8 mouse cellular contexts compared by ENCODE assay signal in the genomic region with DNA sequence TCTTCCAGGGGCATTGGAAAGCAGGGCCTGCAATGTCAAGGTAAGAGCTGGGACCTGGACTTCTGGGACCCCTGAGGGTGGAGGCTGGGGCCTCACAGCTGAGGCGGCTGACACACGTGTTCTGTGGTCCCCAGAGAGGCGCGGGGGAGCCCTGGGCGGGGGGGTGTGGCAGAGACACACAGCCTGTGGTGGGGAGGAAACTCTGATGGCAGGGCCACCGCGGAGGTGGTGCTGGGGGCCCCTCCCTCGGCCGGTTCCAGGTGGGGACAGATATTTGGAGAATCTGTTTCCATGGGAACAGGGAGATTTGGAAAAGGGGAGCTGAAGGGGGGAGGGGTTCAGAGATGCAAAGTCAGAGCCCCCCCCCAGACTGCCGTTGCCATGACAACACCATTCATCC. TPM values are rescaled to one million over a fixed set of nuclear protein-coding genes. Genes with fewer than 3 reads are reported as not detected.
DNase-seq lines count a peak whose midpoint lies in the region; ATAC-seq and TF ChIP-seq lines count a peak whose summit lies in the region.

No protein-coding gene starts in this region.

- ATAC-seq in frontal cortex, adult (ENCODE audit: low TSS enrichment): no peak
- 0 out of 2 replicates have a peak, but pooled peaks have one; percentile 30 for ATAC-seq in forebrain, embryonic 12.5 days (ENCODE audit: low FRiP score)

- H3K4me1 ChIP-seq in CH12.LX (ENCODE audit: control insufficient read depth in 1 of 2, insufficient read depth in 2 of 2): peaks cover 6 to 44% of the 10 kb centered on the region in 2 experiments
- peaks cover 34% of the 10 kb centered on the region for H3K4me1 ChIP-seq in forebrain, embryonic 12.5 days
- H3K4me1 ChIP-seq in limb, embryonic 10.5 days: peaks cover 29% of the 10 kb centered on the region
- 0 out of 2 replicates have a peak, but pooled peaks cover 4% of the 10 kb centered on the region for H3K4me1 ChIP-seq in kidney, adult 2 months (ENCODE audit: control insufficient read depth, insufficient read depth, low read length)

- TF ChIP-seq CTCF in CH12.LX (conservative IDR thresholded peaks at IDR 0.05 in 1 of 2, IDR thresholded peaks at IDR 0.05 in 1 of 2; ENCODE audit: low read depth in 2 of 2, low read length in 2 of 2): no peak
- TF ChIP-seq CTCF in kidney, adult 2 months (conservative IDR thresholded peaks at IDR 0.05; ENCODE audit: insufficient read depth, insufficient read length, low read depth, low read length): no peak

- TF ChIP-seq RAD21 in CH12.LX (IDR thresholded peaks at IDR 0.05; ENCODE audit: low read depth, low read length): no peak

- H3K9ac ChIP-seq in CH12.LX (ENCODE audit: insufficient read depth, low read depth): no peak overlapping the region
- peak overlapping the region; percentile 59 for H3K9ac ChIP-seq in forebrain, embryonic 12.5 days

- in situ Hi-C loops in CH12.LX (cut with MboI; ENCODE audit: low pct_ligation_motif_present, low pct_unique_long_range_greater_than_20kb, low sequenced_read_pairs): no loop called here

- H3K4me3 ChIP-seq in CH12.LX (replicated peaks in 1 of 3; ENCODE audit: low read depth in 2 of 3, low read length in 2 of 3, poor library complexity in 1 of 3): no peak overlapping the region
- H3K4me3 ChIP-seq in forebrain, embryonic 12.5 days (replicated peaks): peak overlapping the region; percentile 45
- peak overlapping the region; percentile 44 for H3K4me3 ChIP-seq in limb, embryonic 10.5 days
- H3K4me3 ChIP-seq in kidney, adult 2 months (ENCODE audit: insufficient read depth, low read depth, low read length): no peak overlapping the region

- DNase-seq in frontal cortex, postnatal 14 days (ENCODE audit: low spot score in 2 of 2): peak; percentile 49 to 56
- peak; percentile 48 for DNase-seq in CH12.LX (ENCODE audit: extremely low read depth)
- no peak for DNase-seq in limb, embryonic 10.5 days (ENCODE audit: low spot score)
- DNase-seq in right cerebral cortex, postnatal 4 days: peak; percentile 52
- no peak for DNase-seq in kidney, adult 2 months
- no peak for DNase-seq in adrenal gland, postnatal 4 days (ENCODE audit: low spot score in 2 of 2)

- H3K79me2 ChIP-seq in CH12.LX (replicated peaks; ENCODE audit: control insufficient read depth, extremely low read depth, insufficient read depth, poor library complexity, severe bottlenecking): no peaks in the 10 kb centered on the region

- H3K27ac ChIP-seq in CH12.LX (ENCODE audit: insufficient read depth, low read depth): no peak overlapping the region
- no peak overlapping the region for H3K27ac ChIP-seq in forebrain, embryonic 12.5 days
- no peak overlapping the region for H3K27ac ChIP-seq in limb, embryonic 10.5 days
- no peak overlapping the region for H3K27ac ChIP-seq in kidney, adult 2 months (ENCODE audit: insufficient read depth, low read depth, low read length)

- TF ChIP-seq POLR2A in CH12.LX (IDR thresholded peaks at IDR 0.05; ENCODE audit: low read depth, low read length): no peak
- no peak for TF ChIP-seq POLR2A in kidney, adult 2 months (IDR thresholded peaks at IDR 0.05; ENCODE audit: low read depth, low read length)

- no peak for TF ChIP-seq EP300 in CH12.LX (IDR thresholded peaks at IDR 0.05; ENCODE audit: low read length)

- whole genome bisulfite sequencing in forebrain, embryonic 12.5 days: 3% methylated on average over 10 of the region's 10 CpGs
- 8% methylated on average over 9 of the region's 10 CpGs for WGBS in limb, embryonic 10.5 days
- WGBS in kidney, adult 2 months: 15% methylated on average over 10 of the region's 10 CpGs

- peaks cover 0 to 17% of the 10 kb centered on the region in 2 experiments for H3K36me3 ChIP-seq in CH12.LX (replicated peaks in 1 of 2; ENCODE audit: control insufficient read depth in 1 of 2, insufficient read depth in 1 of 2, low read length in 1 of 2)
- no peaks in the 10 kb centered on the region for H3K36me3 ChIP-seq in forebrain, embryonic 12.5 days (replicated peaks)
- H3K36me3 ChIP-seq in limb, embryonic 10.5 days: peaks cover 7% of the 10 kb centered on the region; the same call in 1 of the 2 replicates
- H3K36me3 ChIP-seq in kidney, adult 2 months (ENCODE audit: control insufficient read depth, insufficient read depth, low read length): no peaks in the 10 kb centered on the region

- dilution Hi-C loops in CH12.LX (cut with MboI; ENCODE audit: extremely low pct_ligation_motif_present, extremely low pct_unique_long_range_greater_than_20kb, low sequenced_read_pairs): no loop called here

- no peaks in the 10 kb centered on the region for H3K9me3 ChIP-seq in CH12.LX (replicated peaks; ENCODE audit: low read length)
- H3K9me3 ChIP-seq in forebrain, embryonic 12.5 days: no peaks in the 10 kb centered on the region
- H3K9me3 ChIP-seq in limb, embryonic 10.5 days (replicated peaks): no peaks in the 10 kb centered on the region

- H3K27me3 ChIP-seq in CH12.LX (replicated peaks): peaks cover 2% of the 10 kb centered on the region
- H3K27me3 ChIP-seq in forebrain, embryonic 12.5 days: peaks cover 59% of the 10 kb centered on the region
- peaks cover 71% of the 10 kb centered on the region for H3K27me3 ChIP-seq in limb, embryonic 10.5 days (ENCODE audit: low read depth, poor library complexity, severe bottlenecking)
- peaks cover 2% of the 10 kb centered on the region for H3K27me3 ChIP-seq in kidney, adult 2 months (replicated peaks; ENCODE audit: control insufficient read depth, insufficient read depth, low read length)

- peak overlapping the region; percentile 93 for H3K4me2 ChIP-seq in CH12.LX (ENCODE audit: insufficient read depth, low read depth, poor library complexity, severe bottlenecking)
- peak overlapping the region; percentile 85 for H3K4me2 ChIP-seq in forebrain, embryonic 12.5 days

TF ChIP-seq in CH12.LX, 34 proteins besides CTCF, POLR2A, EP300 and RAD21:
- no peak; the same call in 1 of the 2 replicates for TF ChIP-seq USF1 (IDR thresholded peaks at IDR 0.05; ENCODE audit: low read depth, low read length)
- TF ChIP-seq SIN3A (IDR thresholded peaks at IDR 0.05; ENCODE audit: low read length): 0 out of 2 replicates have a peak, but pooled peaks have one; percentile 7
- TF ChIP-seq TCF12 (IDR thresholded peaks at IDR 0.05; ENCODE audit: low read depth, low read length): peak; percentile 40
- no peak for TF ChIP-seq RCOR1 (conservative IDR thresholded peaks at IDR 0.05; ENCODE audit: low read depth, low read length)
- TF ChIP-seq UBTF (IDR thresholded peaks at IDR 0.05; ENCODE audit: low read depth, low read length): no peak
- no peak for TF ChIP-seq CHD2 (IDR thresholded peaks at IDR 0.05; ENCODE audit: low read length)
- TF ChIP-seq ETS1 (conservative IDR thresholded peaks at IDR 0.05; ENCODE audit: low read depth, low read length): peak; percentile 53
- peak; percentile 87 for TF ChIP-seq BHLHE40 (IDR thresholded peaks at IDR 0.05; ENCODE audit: low read depth, low read length)
- TF ChIP-seq ELF1 (IDR thresholded peaks at IDR 0.05; ENCODE audit: low read depth, low read length): no peak
- peak; percentile 62; the same call in 1 of the 2 replicates for TF ChIP-seq MAX (IDR thresholded peaks at IDR 0.05; ENCODE audit: low read length)
- no peak for TF ChIP-seq MAFK (IDR thresholded peaks at IDR 0.05; ENCODE audit: insufficient replicate concordance, low read length)
- no peak for TF ChIP-seq PAX5 (IDR thresholded peaks at IDR 0.05; ENCODE audit: low read length)
- TF ChIP-seq MXI1 (IDR thresholded peaks at IDR 0.05; ENCODE audit: low read depth, low read length): peak; percentile 72
- TF ChIP-seq MAZ (IDR thresholded peaks at IDR 0.05; ENCODE audit: low read depth, low read length): 0 out of 2 replicates have a peak, but pooled peaks have one; percentile 59
- TF ChIP-seq SMC3 (IDR thresholded peaks at IDR 0.05; ENCODE audit: low read depth, low read length): no peak
- no peak for TF ChIP-seq MYC (IDR thresholded peaks at IDR 0.05; ENCODE audit: low read depth, low read length)
TF ChIP-seq in CH12.LX: peak in this region for 7.

RNA-seq across cellular contexts. Expression of gene Prkcg, which starts 15.3 kb away (rescaled TPM):
- total RNA-seq in CH12.LX (2012; rRNA removed) (0.17 and 0.25 TPM in 2 replicates), CH12.LX (2014; rRNA removed) (0.11 and 0.15 TPM in 2 replicates)
- 2.2 and 3.0 TPM in 2 replicates for polyA plus RNA-seq in CH12.LX (2012; ENCODE audit: insufficient read length, low read depth)
- polyA plus RNA-seq in forebrain, embryonic 12.5 days (2016; fragmentation: Nextera tagmentation; extraction: Ambion mirVana): 0.73 and 2.4 TPM in 2 replicates
- 0.06 TPM in 1 of 2 replicates, not detected in the other for polyA plus RNA-seq in limb, embryonic 10.5 days (2016; fragmentation: Nextera tagmentation; extraction: Ambion mirVana)
- polyA plus RNA-seq in kidney, adult 2 months (2012; rRNA removed): 0.44 and 0.77 TPM in 2 replicates
- total RNA-seq in adrenal gland, postnatal 4 days (2021): 1 to 10 TPM; 2.1 to 2.5 TPM

RNA-seq across cellular contexts. Expression of gene Myadm, which starts 15.4 kb away (rescaled TPM):
- total RNA-seq in CH12.LX (2012; rRNA removed): 3.7 and 4.4 TPM in 2 replicates
- 3.4 and 4.6 TPM in 2 replicates for total RNA-seq in CH12.LX (2014; rRNA removed)
- 18.0 and 22.6 TPM in 2 replicates for polyA plus RNA-seq in CH12.LX (2012; ENCODE audit: insufficient read length, low read depth)
- 21.3 and 23.2 TPM in 2 replicates for polyA plus RNA-seq in forebrain, embryonic 12.5 days (2016; fragmentation: Nextera tagmentation; extraction: Ambion mirVana)
- 23.6 and 29.4 TPM in 2 replicates for polyA plus RNA-seq in limb, embryonic 10.5 days (2016; fragmentation: Nextera tagmentation; extraction: Ambion mirVana)
- polyA plus RNA-seq in kidney, adult 2 months (2012; rRNA removed): 111 and 114 TPM in 2 replicates
- total RNA-seq in adrenal gland, postnatal 4 days (2021): 100 to 1,000 TPM in 1 of 2 experiments, 10 to 100 TPM in 1; 98.5 to 107 TPM

RNA-seq across cellular contexts. Expression of gene Cacng7, which starts 28.5 kb away (rescaled TPM):
- total RNA-seq in CH12.LX (2012; rRNA removed) (0.21 TPM in 2 replicates), CH12.LX (2014; rRNA removed) (0.26 and 0.28 TPM in 2 replicates)
- polyA plus RNA-seq in CH12.LX (2012; ENCODE audit: insufficient read length, low read depth): 2.4 and 2.8 TPM in 2 replicates
- polyA plus RNA-seq in forebrain, embryonic 12.5 days (2016; fragmentation: Nextera tagmentation; extraction: Ambion mirVana): 3.9 and 4.0 TPM in 2 replicates
- 0.67 and 2.4 TPM in 2 replicates for polyA plus RNA-seq in limb, embryonic 10.5 days (2016; fragmentation: Nextera tagmentation; extraction: Ambion mirVana)
- polyA plus RNA-seq in kidney, adult 2 months (2012; rRNA removed): 3.4 and 4.4 TPM in 2 replicates
- total RNA-seq in adrenal gland, postnatal 4 days (2021): 10 to 100 TPM; 17.7 to 20.9 TPM

RNA-seq across cellular contexts. Expression of gene Nlrp12, which starts 54.8 kb away (rescaled TPM):
- total RNA-seq in CH12.LX (2012; rRNA removed) (not detected in 2 replicates), CH12.LX (2014; rRNA removed) (not detected in 2 replicates)
- polyA plus RNA-seq in CH12.LX (2012; ENCODE audit: insufficient read length, low read depth): not detected in 2 replicates
- polyA plus RNA-seq in forebrain, embryonic 12.5 days (2016; fragmentation: Nextera tagmentation; extraction: Ambion mirVana): not detected in 2 replicates
- polyA plus RNA-seq in limb, embryonic 10.5 days (2016; fragmentation: Nextera tagmentation; extraction: Ambion mirVana): not detected in 2 replicates
- 0.02 TPM in 1 of 2 replicates, not detected in the other for polyA plus RNA-seq in kidney, adult 2 months (2012; rRNA removed)
- under 1 TPM; 0.08 to 0.23 TPM for total RNA-seq in adrenal gland, postnatal 4 days (2021)

Comparison
In these comparisons a context has a peak if more than half of its experiments do, and no peak if none do; other contexts are left out.
1. DNase-seq: peak in frontal cortex, postnatal 14 days (2 of 2), CH12.LX (single experiment) and right cerebral cortex, postnatal 4 days (single experiment); none in limb, embryonic 10.5 days (single experiment), kidney, adult 2 months (single experiment) and adrenal gland, postnatal 4 days (0 of 2).
2. H3K4me3 ChIP-seq: peak in forebrain, embryonic 12.5 days (single experiment) and limb, embryonic 10.5 days (single experiment); none in CH12.LX (0 of 3) and kidney, adult 2 months (single experiment).